Mouse (Mus musculus): ENCODE results near the gene Mcu. TPM values are rescaled to one million over a fixed set of nuclear protein-coding genes. Genes with fewer than 3 reads are reported as not detected.

Mcu gene
- 10 to 100 TPM; 17.5 to 19.4 TPM for polyA plus RNA-seq (2017; shearing (Covaris generic))

GRCm38 (mm10) chr10:59616522-59616921, at the start of gene Mcu:
Gene Mcu, minus strand, starts transcription at chr10:59616692.

GRCm38 (mm10) chr10:59615981-59616520, 441 bp downstream of the Mcu start, which contains the start of gene Gm10322:
Gene Gm10322, plus strand, starts transcription at chr10:59616063.

GRCm38 (mm10) chr10:59441735-59442134, 174.8 kb downstream of the Mcu start, which contains the start of gene Oit3:
Gene Oit3, minus strand, starts transcription at chr10:59441778.

GRCm38 (mm10) chr10:59402899-59403792, 213.3 kb downstream of the Mcu start, which contains the start of gene Pla2g12b:
Gene Pla2g12b, plus strand, starts transcription at chr10:59403660.

Other genes with a start within 250 kb of the Mcu start
- 100 to 1,000 TPM in 1 of 2 experiments, 10 to 100 TPM in 1; 77.1 to 116 TPM for gene Gm10273, start 221.1 kb downstream of the Mcu start, polyA plus RNA-seq (2017; shearing (Covaris generic))
- gene Pla2g12b, start 213.0 kb downstream of the Mcu start, polyA plus RNA-seq (2017; shearing (Covaris generic)): under 1 TPM; 0.48 to 0.53 TPM
- under 1 TPM in 1 of 2 experiments, not detected in 1; 0.12 TPM for gene Oit3, start 174.9 kb downstream of the Mcu start, polyA plus RNA-seq (2017; shearing (Covaris generic))
- 1 to 10 TPM in 1 of 2 experiments, not detected in 1; 1.3 TPM for gene Gm10322, start 629 bp downstream of the Mcu start, polyA plus RNA-seq (2017; shearing (Covaris generic))
- 10 to 100 TPM; 43.8 to 53.3 TPM for gene Micu1, start 85.8 kb upstream of the Mcu start, polyA plus RNA-seq (2017; shearing (Covaris generic))